Mouse (Mus musculus): ENCODE results near the gene Ift81.

- TF ChIP-seq CTCF (IDR thresholded peaks at IDR 0.05; ENCODE audit: extremely low read depth, insufficient read depth, low read length) = no peak
- TF ChIP-seq POLR2A (IDR thresholded peaks at IDR 0.05; ENCODE audit: extremely low read depth, insufficient read depth, low read length) = no peak
These were observed 30.2 kb downstream of the Ift81 start for GRCm38 (mm10) chr5:122584093-122584492.
